Mouse (Mus musculus): Measurements from ENCODE around the gene Hbs1l. TPM values are rescaled to one million over a fixed set of nuclear protein-coding genes. Genes with fewer than 3 reads are reported as not detected.

Hbs1l gene
- polyA plus RNA-seq (2014; fragmentation: Nextera tagmentation; extraction: Ambion mirVana): 66.8 and 109 TPM in 2 replicates

- WGBS: under 1% methylated on average over 74 of the region's 81 CpGs
- Histone ChIP-seq H3K4me2 (replicated peaks; ENCODE audit: low read depth, low read length) (peak within 1 kb of the TSS; percentile 55), H3K27me3 (ENCODE audit: control insufficient read depth, insufficient read depth, low read length) (no peaks in the 10 kb centered on the region), H3K4me1 (ENCODE audit: control insufficient read depth, insufficient read depth, low read length) (peaks cover 16% of the 10 kb centered on the region; the same call in 1 of the 2 replicates), H3K9ac (ENCODE audit: low read depth, low read length) (peak within 1 kb of the TSS; percentile 85), H3K36me3 (ENCODE audit: control insufficient read depth, insufficient read depth, low read length) (peaks cover 15% of the 10 kb centered on the region), H3K4me3 (ENCODE audit: low read length) (peak within 1 kb of the TSS; percentile 87), H3K9me3 (ENCODE audit: control insufficient read depth, low read length) (no peaks in the 10 kb centered on the region), H3K27ac (ENCODE audit: low read depth, low read length) (peak within 1 kb of the TSS; percentile 24; the same call in 1 of the 2 replicates)
- peak; percentile 97 for ATAC-seq (ENCODE audit: low FRiP score, low TSS enrichment)
These were observed at the start of gene Hbs1l for GRCm38 (mm10) chr10:21295759-21296621. Hbs1l (plus strand) TSS chr10:21295979.

DNA sequence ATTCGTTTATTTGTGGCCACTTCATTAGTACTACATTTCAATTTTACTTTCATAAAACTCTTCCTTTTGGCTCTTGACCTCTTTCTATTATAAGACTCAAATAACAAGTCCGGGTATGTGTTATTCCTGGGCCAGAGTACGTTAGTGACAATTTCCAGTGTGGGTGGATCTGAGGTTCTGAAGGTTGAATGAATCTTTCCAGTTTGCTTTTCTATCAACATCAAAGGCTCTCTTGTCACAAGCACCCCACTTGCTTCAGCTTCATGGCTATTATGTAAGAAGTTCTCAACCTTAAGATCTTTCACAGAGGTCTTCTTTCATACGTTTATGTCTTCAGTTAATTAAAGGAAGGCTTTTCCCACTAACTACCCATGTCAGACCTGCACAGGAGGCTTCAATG is 47.2 kb upstream of the Hbs1l start:
- H3K9ac ChIP-seq (ENCODE audit: low read depth, low read length): no peak overlapping the region
- H3K27ac ChIP-seq (ENCODE audit: low read depth, low read length): no peak overlapping the region
- H3K4me1 ChIP-seq (ENCODE audit: control insufficient read depth, insufficient read depth, low read length): no peaks in the 10 kb centered on the region
- no peaks in the 10 kb centered on the region for H3K27me3 ChIP-seq (ENCODE audit: control insufficient read depth, insufficient read depth, low read length)
- H3K4me2 ChIP-seq (replicated peaks; ENCODE audit: low read depth, low read length): no peak overlapping the region
- ATAC-seq (ENCODE audit: low FRiP score, low TSS enrichment): no peak
- WGBS: 80% methylated on average over 4 of the region's 4 CpGs
- H3K36me3 ChIP-seq (ENCODE audit: control insufficient read depth, insufficient read depth, low read length): no peaks in the 10 kb centered on the region
- no peaks in the 10 kb centered on the region for H3K9me3 ChIP-seq (ENCODE audit: control insufficient read depth, low read length)
- H3K4me3 ChIP-seq (ENCODE audit: low read length): no peak overlapping the region

DNA sequence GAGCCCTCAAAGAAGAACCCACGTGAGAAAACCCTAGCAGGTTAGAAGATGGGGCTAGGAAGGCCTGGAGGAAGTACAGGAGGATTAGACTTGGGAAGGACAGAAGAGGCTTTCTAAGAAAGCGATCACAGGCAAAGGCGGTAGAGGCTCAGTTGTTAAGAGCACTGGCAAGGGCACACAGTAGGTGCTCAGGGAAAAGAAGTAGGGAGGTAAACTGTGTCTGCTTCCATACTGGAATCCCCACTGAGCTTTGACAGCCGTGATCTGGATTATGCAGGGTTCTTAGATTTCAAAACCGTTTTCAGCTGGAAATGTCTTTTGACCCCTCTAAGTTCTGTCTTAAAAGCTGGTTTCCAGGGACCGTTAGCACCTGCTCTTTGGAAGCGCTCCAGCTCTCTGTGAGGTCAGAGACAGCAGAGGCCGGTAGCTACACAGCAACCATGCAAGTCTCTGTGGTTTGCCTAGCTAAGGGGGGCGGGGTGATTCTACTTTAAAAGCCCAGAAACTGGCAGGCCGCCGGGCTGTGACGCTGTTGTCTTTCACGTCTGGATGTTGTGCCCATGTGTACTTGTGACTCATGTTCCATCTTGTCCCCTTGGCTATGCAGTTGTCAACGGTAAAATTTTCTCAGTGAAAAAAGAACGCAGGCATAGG is 43.8 kb upstream of the Hbs1l start:
- no peak overlapping the region for H3K4me2 ChIP-seq (replicated peaks; ENCODE audit: low read depth, low read length)
- no peak overlapping the region for H3K4me3 ChIP-seq (ENCODE audit: low read length)
- H3K27ac ChIP-seq (ENCODE audit: low read depth, low read length): no peak overlapping the region
- no peaks in the 10 kb centered on the region for H3K27me3 ChIP-seq (ENCODE audit: control insufficient read depth, insufficient read depth, low read length)
- H3K36me3 ChIP-seq (ENCODE audit: control insufficient read depth, insufficient read depth, low read length): no peaks in the 10 kb centered on the region
- no peaks in the 10 kb centered on the region for H3K4me1 ChIP-seq (ENCODE audit: control insufficient read depth, insufficient read depth, low read length)
- H3K9me3 ChIP-seq (ENCODE audit: control insufficient read depth, low read length): no peaks in the 10 kb centered on the region
- WGBS: 67% methylated on average over 15 of the region's 15 CpGs
- H3K9ac ChIP-seq (ENCODE audit: low read depth, low read length): no peak overlapping the region
- no peak for ATAC-seq (ENCODE audit: low FRiP score, low TSS enrichment)

DNA sequence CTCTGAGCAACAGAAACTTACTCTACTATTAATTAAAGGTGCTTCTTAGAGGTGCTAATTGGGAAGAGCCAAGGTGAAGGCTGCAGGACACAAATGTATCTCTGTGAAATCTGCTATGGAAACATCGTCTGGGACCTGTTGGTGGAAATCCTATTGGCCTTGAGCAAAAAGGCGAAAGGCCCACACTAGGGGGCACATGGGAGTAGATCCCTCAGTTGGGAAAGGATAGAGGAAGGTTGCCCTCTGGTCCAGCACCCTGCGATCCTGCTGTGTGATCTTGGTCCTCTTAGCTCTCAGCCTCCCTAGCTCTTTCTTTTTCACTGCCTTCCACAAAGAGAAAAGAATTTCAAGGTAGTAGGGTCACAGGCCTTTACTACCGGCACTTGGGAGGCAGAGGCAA is 43.0 kb upstream of the Hbs1l start:
- H3K4me1 ChIP-seq (ENCODE audit: control insufficient read depth, insufficient read depth, low read length): no peaks in the 10 kb centered on the region
- H3K27me3 ChIP-seq (ENCODE audit: control insufficient read depth, insufficient read depth, low read length): no peaks in the 10 kb centered on the region
- H3K9me3 ChIP-seq (ENCODE audit: control insufficient read depth, low read length): no peaks in the 10 kb centered on the region
- H3K4me3 ChIP-seq (ENCODE audit: low read length): no peak overlapping the region
- H3K36me3 ChIP-seq (ENCODE audit: control insufficient read depth, insufficient read depth, low read length): no peaks in the 10 kb centered on the region
- no peak overlapping the region for H3K9ac ChIP-seq (ENCODE audit: low read depth, low read length)
- 82% methylated on average over 4 of the region's 4 CpGs for WGBS
- H3K27ac ChIP-seq (ENCODE audit: low read depth, low read length): no peak overlapping the region
- H3K4me2 ChIP-seq (replicated peaks; ENCODE audit: low read depth, low read length): no peak overlapping the region
- no peak for ATAC-seq (ENCODE audit: low FRiP score, low TSS enrichment)

DNA sequence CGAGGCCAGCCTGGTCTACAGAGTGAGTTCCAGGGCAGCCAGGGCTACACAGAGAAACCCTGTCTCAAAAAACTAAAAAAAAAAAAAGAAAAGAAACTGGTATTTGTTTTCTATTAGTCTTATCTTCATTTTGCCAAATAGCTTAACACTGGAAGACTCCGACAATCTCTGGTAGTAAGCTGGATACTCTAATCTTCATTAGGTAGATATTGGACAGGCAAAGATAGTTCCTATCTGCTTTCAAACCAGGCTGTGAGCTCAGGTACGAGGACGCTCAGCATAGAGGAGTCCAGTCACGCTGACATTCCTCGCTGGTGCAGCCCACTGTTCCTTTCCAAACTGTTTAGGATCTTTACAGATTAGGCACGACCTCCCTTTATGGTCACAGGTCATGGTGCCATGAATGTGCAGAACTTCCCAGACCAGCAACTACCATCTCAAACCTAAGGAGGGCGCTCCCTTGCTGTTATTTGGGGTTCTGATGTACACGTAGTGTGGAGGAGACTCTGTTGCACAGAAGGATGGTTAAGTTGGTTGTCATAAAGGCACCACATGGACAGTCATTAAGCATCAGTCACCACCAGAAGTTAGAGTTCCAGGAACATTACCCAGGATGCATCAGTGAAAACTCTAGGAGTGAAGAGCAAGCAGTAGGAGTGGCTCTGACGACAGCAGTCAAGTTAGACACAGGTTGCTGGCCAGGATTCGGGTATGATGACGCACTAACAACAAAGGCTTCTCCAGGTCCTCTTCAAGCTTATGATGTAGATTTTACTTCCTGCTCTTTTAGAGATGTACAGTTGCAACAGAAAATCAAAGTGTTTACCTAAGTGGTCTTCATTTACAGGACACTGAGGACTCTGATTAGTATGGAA is 41.3 kb upstream of the Hbs1l start:
- Histone ChIP-seq H3K36me3 (ENCODE audit: control insufficient read depth, insufficient read depth, low read length) (no peaks in the 10 kb centered on the region), H3K4me2 (replicated peaks; ENCODE audit: low read depth, low read length) (no peak overlapping the region), H3K9ac (ENCODE audit: low read depth, low read length) (no peak overlapping the region), H3K27ac (ENCODE audit: low read depth, low read length) (no peak overlapping the region), H3K9me3 (ENCODE audit: control insufficient read depth, low read length) (no peaks in the 10 kb centered on the region), H3K4me3 (ENCODE audit: low read length) (no peak overlapping the region), H3K27me3 (ENCODE audit: control insufficient read depth, insufficient read depth, low read length) (no peaks in the 10 kb centered on the region), H3K4me1 (ENCODE audit: control insufficient read depth, insufficient read depth, low read length) (no peaks in the 10 kb centered on the region)
- WGBS: 85% methylated on average over 12 of the region's 12 CpGs
- no peak for ATAC-seq (ENCODE audit: low FRiP score, low TSS enrichment)

- H3K4me3 ChIP-seq (ENCODE audit: low read length): no peak overlapping the region
- no peaks in the 10 kb centered on the region for H3K9me3 ChIP-seq (ENCODE audit: control insufficient read depth, low read length)
- no peak for ATAC-seq (ENCODE audit: low FRiP score, low TSS enrichment)
- no peak overlapping the region for H3K27ac ChIP-seq (ENCODE audit: low read depth, low read length)
- H3K4me2 ChIP-seq (replicated peaks; ENCODE audit: low read depth, low read length): no peak overlapping the region
- 65% methylated on average over 5 of the region's 5 CpGs for WGBS
- no peak overlapping the region for H3K9ac ChIP-seq (ENCODE audit: low read depth, low read length)
- no peaks in the 10 kb centered on the region for H3K36me3 ChIP-seq (ENCODE audit: control insufficient read depth, insufficient read depth, low read length)
- H3K4me1 ChIP-seq (ENCODE audit: control insufficient read depth, insufficient read depth, low read length): no peaks in the 10 kb centered on the region
- H3K27me3 ChIP-seq (ENCODE audit: control insufficient read depth, insufficient read depth, low read length): no peaks in the 10 kb centered on the region
These were observed 38.5 kb upstream of the Hbs1l start for GRCm38 (mm10) chr10:21257244-21257643.

- ATAC-seq (ENCODE audit: low FRiP score, low TSS enrichment): no peak
- WGBS: 72% methylated on average over 2 of the region's 2 CpGs
These were observed 36.1 kb upstream of the Hbs1l start for GRCm38 (mm10) chr10:21259649-21260048.

DNA sequence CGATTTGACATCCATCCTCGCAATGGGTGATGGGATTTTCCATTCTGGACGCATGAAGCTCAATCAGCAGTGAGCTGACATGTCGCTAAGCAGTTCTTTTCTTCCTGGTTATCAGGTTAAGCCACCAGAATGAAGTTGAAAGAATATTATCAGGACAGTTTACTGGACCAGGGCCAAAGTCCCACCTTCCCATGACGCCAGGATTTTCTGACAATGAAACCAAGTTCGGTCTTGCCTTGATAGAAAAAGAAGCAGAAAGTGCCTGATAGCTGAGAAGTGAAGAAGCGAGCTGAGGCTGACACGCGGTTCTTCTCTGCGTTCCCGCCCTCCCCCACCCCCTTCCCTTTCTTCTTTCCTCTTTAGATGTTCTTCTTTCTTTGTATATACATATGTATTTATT is 30.6 kb upstream of the Hbs1l start:
- WGBS: 85% methylated on average over 11 of the region's 11 CpGs
- no peak overlapping the region for H3K4me2 ChIP-seq (replicated peaks; ENCODE audit: low read depth, low read length)
- no peaks in the 10 kb centered on the region for H3K4me1 ChIP-seq (ENCODE audit: control insufficient read depth, insufficient read depth, low read length)
- no peak overlapping the region for H3K4me3 ChIP-seq (ENCODE audit: low read length)
- H3K27ac ChIP-seq (ENCODE audit: low read depth, low read length): no peak overlapping the region
- H3K9ac ChIP-seq (ENCODE audit: low read depth, low read length): no peak overlapping the region
- H3K36me3 ChIP-seq (ENCODE audit: control insufficient read depth, insufficient read depth, low read length): no peaks in the 10 kb centered on the region
- ATAC-seq (ENCODE audit: low FRiP score, low TSS enrichment): no peak
- no peaks in the 10 kb centered on the region for H3K9me3 ChIP-seq (ENCODE audit: control insufficient read depth, low read length)
- no peaks in the 10 kb centered on the region for H3K27me3 ChIP-seq (ENCODE audit: control insufficient read depth, insufficient read depth, low read length)

More at GRCm38 (mm10) chr10:21259649-21260048, 36.1 kb upstream of the Hbs1l start:
- H3K9me3 ChIP-seq (ENCODE audit: control insufficient read depth, low read length): no peaks in the 10 kb centered on the region
- H3K27ac ChIP-seq (ENCODE audit: low read depth, low read length): no peak overlapping the region
- H3K9ac ChIP-seq (ENCODE audit: low read depth, low read length): no peak overlapping the region
- no peak overlapping the region for H3K4me2 ChIP-seq (replicated peaks; ENCODE audit: low read depth, low read length)
- no peak overlapping the region for H3K4me3 ChIP-seq (ENCODE audit: low read length)
- H3K36me3 ChIP-seq (ENCODE audit: control insufficient read depth, insufficient read depth, low read length): no peaks in the 10 kb centered on the region
- H3K4me1 ChIP-seq (ENCODE audit: control insufficient read depth, insufficient read depth, low read length): no peaks in the 10 kb centered on the region
- H3K27me3 ChIP-seq (ENCODE audit: control insufficient read depth, insufficient read depth, low read length): no peaks in the 10 kb centered on the region
